Comparison of ENCODE assay signal across 8 mouse cellular contexts in genomic region chr2:29889991-29890833, GRCm38 (mm10). TPM values are rescaled to one million over a fixed set of nuclear protein-coding genes. Genes with fewer than 3 reads are reported as not detected.
DNase-seq lines count a peak whose midpoint lies in the region; ATAC-seq and TF ChIP-seq lines count a peak whose summit lies in the region.

No protein-coding gene starts in this region.

- under 1% methylated on average over 51 of the region's 61 CpGs for WGBS in forebrain, embryonic 16.5 days
- 1% methylated on average over 59 of the region's 61 CpGs for WGBS in lung, adult 2 months
- WGBS in neural tube, embryonic 15.5 days, result under 1% methylated on average over 59 of the region's 61 CpGs

- intact Hi-C loops in heart, postnatal 36 days (cut with DNase I), result no loop called here

- DNase-seq in MEL (ENCODE audit: low read depth, low spot score), result peak; percentile 92
- peak; percentile 89 for DNase-seq in cerebellum, adult 18-20 months
- DNase-seq in heart, postnatal 36 days, result peak; percentile 72 to 80
- peak; percentile 78 to 89 for DNase-seq in layer of hippocampus, adult 2 months (ENCODE audit: low spot score in 2 of 2)
- DNase-seq in lung, adult 2 months, result peak; percentile 75
- peak; percentile 89 for DNase-seq in testis, postnatal 14 days (ENCODE audit: low spot score)

- peaks cover 0 to 14% of the 10 kb centered on the region in 2 experiments; a peak in 3 of 4 replicates for H3K4me1 ChIP-seq in MEL (ENCODE audit: control insufficient read depth in 1 of 2, insufficient read depth in 2 of 2, low read length in 2 of 2)
- peaks cover 16% of the 10 kb centered on the region for H3K4me1 ChIP-seq in forebrain, embryonic 16.5 days (replicated peaks; ENCODE audit: control insufficient read depth, insufficient read depth, low read length)
- no peaks in the 10 kb centered on the region for H3K4me1 ChIP-seq in lung, adult 2 months (ENCODE audit: control insufficient read depth, insufficient read depth, low read length)
- H3K4me1 ChIP-seq in neural tube, embryonic 15.5 days, result peaks cover 25% of the 10 kb centered on the region

- H3K9me3 ChIP-seq in MEL (replicated peaks; ENCODE audit: insufficient read depth, low read length), result no peaks in the 10 kb centered on the region
- H3K9me3 ChIP-seq in forebrain, embryonic 16.5 days (ENCODE audit: control insufficient read depth, low read length), result no peaks in the 10 kb centered on the region
- H3K9me3 ChIP-seq in neural tube, embryonic 15.5 days (replicated peaks), result no peaks in the 10 kb centered on the region

- peaks cover 2 to 14% of the 10 kb centered on the region in 2 experiments for H3K36me3 ChIP-seq in MEL (ENCODE audit: control insufficient read depth in 1 of 2, insufficient read depth in 2 of 2, low read length in 2 of 2)
- H3K36me3 ChIP-seq in forebrain, embryonic 16.5 days (ENCODE audit: control insufficient read depth, insufficient read depth), result peaks cover 18% of the 10 kb centered on the region
- peaks cover 34% of the 10 kb centered on the region for H3K36me3 ChIP-seq in neural tube, embryonic 15.5 days

- peaks cover 14% of the 10 kb centered on the region for H3K79me2 ChIP-seq in MEL (ENCODE audit: control insufficient read depth, insufficient read depth, low read length, poor library complexity)

- H3K4me2 ChIP-seq in forebrain, embryonic 16.5 days (ENCODE audit: low read length), result peak overlapping the region; percentile 86
- H3K4me2 ChIP-seq in neural tube, embryonic 15.5 days, result peak overlapping the region; percentile 97

- no peak; the same call in 1 of the 2 replicates for TF ChIP-seq RAD21 in MEL (IDR thresholded peaks at IDR 0.05; ENCODE audit: low read depth, low read length)

- peak overlapping the region; percentile 92 for H3K9ac ChIP-seq in MEL (ENCODE audit: control insufficient read depth, low read depth, low read length, poor library complexity, severe bottlenecking)
- H3K9ac ChIP-seq in forebrain, embryonic 16.5 days (replicated peaks; ENCODE audit: low read depth, low read length), result peak overlapping the region; percentile 89
- H3K9ac ChIP-seq in neural tube, embryonic 15.5 days (replicated peaks), result peak overlapping the region; percentile 71

- ATAC-seq in forebrain, embryonic 16.5 days, result peak; percentile 85
- peak; percentile 89 for ATAC-seq in neural tube, embryonic 15.5 days (ENCODE audit: low FRiP score)

- peak overlapping the region; percentile 82 to 88 for H3K4me3 ChIP-seq in MEL (ENCODE audit: control insufficient read depth in 1 of 2, insufficient read depth in 1 of 2, low read depth in 2 of 2, low read length in 2 of 2)
- H3K4me3 ChIP-seq in forebrain, embryonic 16.5 days (replicated peaks; ENCODE audit: low read length), result peak overlapping the region; percentile 100
- peak overlapping the region; percentile 82 for H3K4me3 ChIP-seq in layer of hippocampus, adult 2 months
- H3K4me3 ChIP-seq in lung, adult 2 months (replicated peaks; ENCODE audit: extremely low read depth, low read depth, low read length), result peak overlapping the region; percentile 91
- peak overlapping the region; percentile 67 for H3K4me3 ChIP-seq in neural tube, embryonic 15.5 days (replicated peaks)

- peak in 2 of 3 experiments; percentile 51 to 61; a peak in 5 of 6 replicates for TF ChIP-seq CTCF in MEL (IDR thresholded peaks at IDR 0.05 in 2 of 3, conservative IDR thresholded peaks at IDR 0.05 in 1 of 3; ENCODE audit: control insufficient read depth in 1 of 3, insufficient read depth in 1 of 3, low read depth in 2 of 3, low read length in 3 of 3, poor library complexity in 1 of 3, severe bottlenecking in 1 of 3)
- TF ChIP-seq CTCF in layer of hippocampus, adult 2 months (conservative IDR thresholded peaks at IDR 0.05), result peak; percentile 70
- no peak for TF ChIP-seq CTCF in lung, adult 2 months (IDR thresholded peaks at IDR 0.05; ENCODE audit: insufficient read depth, low read length)

- peak overlapping the region; percentile 62 for H3K27ac ChIP-seq in MEL (ENCODE audit: control insufficient read depth, low read depth, low read length)
- peak overlapping the region; percentile 82 for H3K27ac ChIP-seq in forebrain, embryonic 16.5 days (ENCODE audit: low read length)
- peak overlapping the region; percentile 91 for H3K27ac ChIP-seq in layer of hippocampus, adult 2 months
- peak overlapping the region; percentile 86 for H3K27ac ChIP-seq in neural tube, embryonic 15.5 days (replicated peaks)

- peak; percentile 53 to 71; a peak in 2 of 4 replicates for TF ChIP-seq POLR2A in MEL (IDR thresholded peaks at IDR 0.05; ENCODE audit: control insufficient read depth in 1 of 2, insufficient read depth in 1 of 2, low read depth in 1 of 2, low read length in 2 of 2, poor library complexity in 1 of 2)
- TF ChIP-seq POLR2A in lung, adult 2 months (IDR thresholded peaks at IDR 0.05; ENCODE audit: borderline replicate concordance, extremely low read depth, low read depth, low read length), result no peak

- TF ChIP-seq EP300 in MEL (IDR thresholded peaks at IDR 0.05; ENCODE audit: low read depth in 1 of 2, low read length in 2 of 2), result no peak

- H3K27me3 ChIP-seq in MEL (ENCODE audit: control insufficient read depth in 1 of 2, insufficient read depth in 2 of 2, low read length in 2 of 2), result no peaks in the 10 kb centered on the region
- no peaks in the 10 kb centered on the region for H3K27me3 ChIP-seq in forebrain, embryonic 16.5 days (replicated peaks; ENCODE audit: control insufficient read depth, insufficient read depth, low read length)
- H3K27me3 ChIP-seq in neural tube, embryonic 15.5 days (replicated peaks), result no peaks in the 10 kb centered on the region

TF ChIP-seq in MEL, 35 proteins besides CTCF, POLR2A, EP300 and RAD21 (continues in another document):
- TF ChIP-seq KAT2A (conservative IDR thresholded peaks at IDR 0.05; ENCODE audit: low read depth, low read length) (no peak), ZMIZ1 (IDR thresholded peaks at IDR 0.05; ENCODE audit: low read depth, low read length) (0 out of 2 replicates have a peak, but pooled peaks have one; percentile 63), USF2 (IDR thresholded peaks at IDR 0.05; ENCODE audit: borderline replicate concordance in 1 of 2, insufficient read depth in 1 of 2, low read depth in 1 of 2, low read length in 2 of 2) (no peak), MXI1 (IDR thresholded peaks at IDR 0.05; ENCODE audit: low read depth, low read length) (peak; percentile 72), JUND (IDR thresholded peaks at IDR 0.05; ENCODE audit: low read depth, low read length) (no peak), BHLHE40 (IDR thresholded peaks at IDR 0.05; ENCODE audit: borderline replicate concordance, low read depth, low read length) (no peak), MEF2A (IDR thresholded peaks at IDR 0.05; ENCODE audit: extremely low read depth, insufficient replicate concordance, low read depth, low read length, poor library complexity, severe bottlenecking) (no peak), MYC (IDR thresholded peaks at IDR 0.05; ENCODE audit: low read depth, low read length) (no peak), MAFK (IDR thresholded peaks at IDR 0.05; ENCODE audit: borderline replicate concordance, low read depth, low read length) (no peak), SMC3 (IDR thresholded peaks at IDR 0.05; ENCODE audit: low read depth, low read length) (peak; percentile 20; the same call in 1 of the 2 replicates), MAX (IDR thresholded peaks at IDR 0.05; ENCODE audit: low read length) (peak; percentile 44; the same call in 1 of the 2 replicates), ZNF384 (IDR thresholded peaks at IDR 0.05; ENCODE audit: low read depth, low read length) (no peak), ELF1 (IDR thresholded peaks at IDR 0.05; ENCODE audit: low read depth, low read length) (peak; percentile 57; the same call in 1 of the 2 replicates), POLR2AphosphoS2 (IDR thresholded peaks at IDR 0.05; ENCODE audit: low read length) (no peak), NRF1 (IDR thresholded peaks at IDR 0.05; ENCODE audit: insufficient read depth, low read depth, low read length, poor library complexity, severe bottlenecking) (no peak), GABPA (IDR thresholded peaks at IDR 0.05; ENCODE audit: low read depth, low read length) (no peak), MAZ (IDR thresholded peaks at IDR 0.05; ENCODE audit: low read depth, low read length) (peak; percentile 73; the same call in 1 of the 2 replicates), RCOR1 (IDR thresholded peaks at IDR 0.05; ENCODE audit: low read depth, low read length) (no peak), TCF12 (IDR thresholded peaks at IDR 0.05; ENCODE audit: low read depth, low read length) (no peak)

RNA-seq across cellular contexts. Expression of gene Odf2, which starts 1.2 kb away (rescaled TPM):
- total RNA-seq in MEL (2012; rRNA removed), result 49.0 and 49.3 TPM in 2 replicates
- 10 to 100 TPM in 1 of 2 experiments, not detected in 1; 82.8 TPM for polyA plus RNA-seq in MEL (2012; ENCODE audit: insufficient read depth in 1 of 2, insufficient read length in 2 of 2, low read depth in 1 of 2, low replicate concordance in 2 of 2, missing spikeins in 1 of 2)
- polyA plus RNA-seq in forebrain, embryonic 16.5 days (2015; fragmentation: Nextera tagmentation; extraction: Ambion mirVana), result 61.4 and 73.7 TPM in 2 replicates
- total RNA-seq in heart, postnatal 36 days (2021), result 10 to 100 TPM; 24.0 to 29.7 TPM
- total RNA-seq in layer of hippocampus, adult 2 months (2021), result 100 to 1,000 TPM; 113 to 127 TPM
- 27.3 and 35.5 TPM in 2 replicates for polyA plus RNA-seq in lung, adult 2 months (2012; rRNA removed)
- polyA plus RNA-seq in neural tube, embryonic 15.5 days (2015; fragmentation: Nextera tagmentation; extraction: Ambion mirVana), result 62.4 and 66.8 TPM in 2 replicates

RNA-seq across cellular contexts. Expression of gene Cercam, which starts 21.2 kb away (rescaled TPM):
- total RNA-seq in MEL (2012; rRNA removed), result 7.5 and 8.8 TPM in 2 replicates
- 10 to 100 TPM in 1 of 2 experiments, not detected in 1; 23.4 TPM for polyA plus RNA-seq in MEL (2012; ENCODE audit: insufficient read depth in 1 of 2, insufficient read length in 2 of 2, low read depth in 1 of 2, low replicate concordance in 2 of 2, missing spikeins in 1 of 2)
- polyA plus RNA-seq in forebrain, embryonic 16.5 days (2015; fragmentation: Nextera tagmentation; extraction: Ambion mirVana), result 7.3 and 8.4 TPM in 2 replicates
- total RNA-seq in heart, postnatal 36 days (2021), result 1 to 10 TPM; 4.4 to 4.9 TPM
- total RNA-seq in layer of hippocampus, adult 2 months (2021), result 1 to 10 TPM; 7.9 to 10.0 TPM
- 8.4 and 9.5 TPM in 2 replicates for polyA plus RNA-seq in lung, adult 2 months (2012; rRNA removed)
- 25.8 and 27.4 TPM in 2 replicates for polyA plus RNA-seq in neural tube, embryonic 15.5 days (2015; fragmentation: Nextera tagmentation; extraction: Ambion mirVana)

RNA-seq across cellular contexts. Expression of gene Gle1, which starts 45.0 kb away (rescaled TPM):
- total RNA-seq in MEL (2012; rRNA removed), result 41.9 and 46.1 TPM in 2 replicates
- polyA plus RNA-seq in MEL (2012; ENCODE audit: insufficient read depth in 1 of 2, insufficient read length in 2 of 2, low read depth in 1 of 2, low replicate concordance in 2 of 2, missing spikeins in 1 of 2), result 10 to 100 TPM in 1 of 2 experiments, not detected in 1; 77.0 TPM
- polyA plus RNA-seq in forebrain, embryonic 16.5 days (2015; fragmentation: Nextera tagmentation; extraction: Ambion mirVana), result 98.6 and 101 TPM in 2 replicates
- total RNA-seq in heart, postnatal 36 days (2021), result 10 to 100 TPM; 22.5 to 26.8 TPM
- total RNA-seq in layer of hippocampus, adult 2 months (2021), result 10 to 100 TPM; 48.0 to 48.9 TPM
- 20.4 and 27.1 TPM in 2 replicates for polyA plus RNA-seq in lung, adult 2 months (2012; rRNA removed)
- polyA plus RNA-seq in neural tube, embryonic 15.5 days (2015; fragmentation: Nextera tagmentation; extraction: Ambion mirVana), result 64.8 and 66.1 TPM in 2 replicates

Comparison
In these comparisons a context has a peak if more than half of its experiments do, and no peak if none do; other contexts are left out.
1. Peak in every context shown above with its lines: DNase-seq, ATAC-seq, H3K4me3 ChIP-seq and H3K27ac ChIP-seq.